Mouse (Mus musculus) frontal cortex, postnatal 25 days (tissue): ENCODE results near the gene Dcaf12.

Source experiments
- DNase-seq, 2 experiments: peaks; one replicate each; pipeline ENCODE4 v3.0.0; 2022; ENCODE audit warnings: low spot score in 2 of 2

The Dcaf12 gene

GRCm38 (mm10) chr4:41314141-41315129 lies at the start of gene Dcaf12:
Gene Dcaf12, minus strand, starts transcription at chr4:41314889.
- peak; percentile 83 to 90 for DNase-seq

- no peak for DNase-seq
Observed at GRCm38 (mm10) chr4:41361059-41361458, 46.4 kb upstream of the Dcaf12 start.

DNA sequence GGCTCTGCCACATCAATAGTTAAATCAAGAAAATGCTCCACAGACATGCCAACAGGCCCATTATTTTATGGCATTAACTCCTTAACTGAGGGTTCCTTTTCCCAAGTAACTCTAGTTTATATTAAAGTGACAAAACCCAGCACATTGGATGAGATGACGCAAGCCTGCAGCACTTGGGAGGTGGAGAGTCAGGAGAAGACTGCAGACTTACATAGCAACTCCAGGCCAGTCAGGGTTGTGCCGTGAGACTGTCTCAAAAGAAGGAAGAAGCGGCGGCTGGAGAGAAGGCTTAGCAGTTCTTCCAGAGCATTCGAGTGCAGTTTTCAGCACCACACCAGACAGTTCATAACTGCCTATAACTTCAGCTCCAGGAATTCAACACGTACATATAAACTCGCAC lies 44.7 kb upstream of the Dcaf12 start:
- no peak for DNase-seq

- no peak for DNase-seq
Observed at GRCm38 (mm10) chr4:41358669-41359068, 44.0 kb upstream of the Dcaf12 start.

GRCm38 (mm10) chr4:41357154-41357553 lies 42.5 kb upstream of the Dcaf12 start:
- DNase-seq, result no peak

GRCm38 (mm10) chr4:41353265-41353664 lies 38.6 kb upstream of the Dcaf12 start:
- DNase-seq, result no peak

DNA sequence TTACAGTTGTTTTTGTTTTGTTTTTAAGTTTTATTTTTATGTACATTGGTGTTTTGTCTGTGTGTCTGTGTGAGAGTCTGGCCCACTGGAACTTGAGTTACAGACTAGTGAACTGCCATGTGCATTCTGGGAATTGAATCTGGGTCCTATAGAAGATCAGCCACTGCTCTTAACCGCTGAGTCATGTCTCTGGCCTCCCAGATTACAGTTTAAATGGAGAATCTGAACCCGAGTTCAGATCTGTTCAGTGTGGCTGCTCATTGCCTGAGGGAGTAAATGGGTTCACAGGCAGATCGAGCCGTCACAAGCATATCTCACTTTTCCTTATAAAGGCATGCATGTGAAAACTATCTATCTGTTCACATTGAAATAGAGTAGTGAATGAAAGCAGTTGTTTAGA lies 38.1 kb upstream of the Dcaf12 start:
- DNase-seq, result no peak

DNA sequence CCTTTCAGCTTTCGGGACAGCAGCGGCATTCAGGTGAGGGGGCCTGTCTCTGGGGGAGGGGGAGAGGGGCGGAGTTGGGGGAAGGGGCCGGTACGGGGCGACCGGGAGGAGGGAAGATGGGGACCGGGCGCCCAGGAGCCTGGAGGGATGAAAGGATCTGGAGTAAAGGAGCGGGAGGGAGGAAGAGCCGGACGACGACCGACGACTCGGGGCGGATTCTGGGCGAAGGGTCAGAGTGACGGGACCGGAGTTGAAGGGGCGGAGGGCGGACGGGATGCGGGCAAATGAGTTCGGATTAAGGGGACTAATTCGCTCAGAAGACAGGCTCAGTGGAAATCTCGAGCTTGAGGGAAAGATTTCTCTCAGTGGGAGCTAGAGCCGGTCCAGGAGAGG lies 34.5 kb upstream of the Dcaf12 start:
- no peak for DNase-seq

DNA sequence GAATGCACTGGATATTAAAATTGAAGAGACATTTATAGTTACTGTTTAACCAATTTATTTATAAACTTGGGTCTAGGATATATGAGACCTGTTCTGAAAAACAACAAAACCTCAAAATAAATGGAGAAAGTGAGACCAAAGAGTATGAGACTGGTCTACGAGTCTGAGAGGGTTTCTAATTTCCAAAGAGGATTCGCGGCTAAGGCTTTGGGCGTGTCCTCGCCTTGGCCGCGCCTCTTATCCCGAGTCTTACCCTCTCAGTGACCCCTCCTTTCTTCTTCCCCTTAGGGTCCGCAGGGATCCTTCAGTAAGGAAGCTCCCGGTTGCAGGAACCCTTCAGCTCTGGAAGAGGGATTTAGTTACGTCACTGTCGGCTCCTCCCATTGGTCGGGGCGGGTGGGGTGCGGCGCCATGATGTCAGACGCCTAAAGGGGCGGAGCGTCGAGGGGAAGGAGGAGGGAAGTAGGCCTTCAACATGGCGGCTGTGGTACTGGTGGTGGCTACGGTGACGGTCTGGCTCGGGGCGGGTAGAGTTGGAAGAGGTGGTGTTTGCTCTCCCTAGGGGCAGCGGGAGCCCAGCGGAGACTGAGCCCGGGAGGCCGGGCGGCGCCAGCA lies 34.0 kb upstream of the Dcaf12 start, which contains the start of gene Ubap1:
Gene Ubap1 (plus strand): TSS at position 413 of the 615 bp plus-strand sequence.
- DNase-seq, result peak; percentile 71 to 83

GRCm38 (mm10) chr4:41347839-41348238 lies 33.1 kb upstream of the Dcaf12 start:
- no peak for DNase-seq

GRCm38 (mm10) chr4:41346011-41346410 lies 31.3 kb upstream of the Dcaf12 start:
- no peak for DNase-seq

DNA sequence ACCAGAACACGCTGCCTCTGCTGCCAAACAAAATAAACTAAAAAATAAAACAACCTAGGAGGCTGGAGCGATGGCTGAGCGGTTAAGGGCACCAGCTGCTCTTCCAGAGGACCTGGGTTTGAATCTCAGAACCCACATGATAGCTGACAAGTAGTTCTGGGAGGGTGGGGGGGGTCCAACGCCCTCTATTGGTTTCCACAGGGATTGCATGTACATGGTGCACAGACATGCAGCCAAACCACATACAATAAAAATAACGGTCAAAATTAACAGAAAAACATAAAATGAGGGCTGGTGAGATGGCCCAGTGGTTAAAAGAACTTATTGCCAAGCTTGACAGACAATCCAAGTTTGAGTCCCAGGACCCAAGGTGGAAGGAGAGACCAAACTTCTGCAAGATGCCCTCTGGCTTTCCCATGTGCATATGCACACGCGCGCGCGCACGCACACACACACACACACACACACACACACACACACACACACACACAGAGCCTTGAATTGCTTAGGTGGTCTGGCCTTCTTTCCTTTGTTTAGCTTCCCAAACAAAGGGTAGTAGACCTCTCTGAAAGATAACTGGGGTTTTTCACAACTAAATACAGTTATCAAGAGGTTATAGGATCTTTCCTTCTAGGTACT lies 26.3 kb upstream of the Dcaf12 start:
- DNase-seq, result no peak

DNA sequence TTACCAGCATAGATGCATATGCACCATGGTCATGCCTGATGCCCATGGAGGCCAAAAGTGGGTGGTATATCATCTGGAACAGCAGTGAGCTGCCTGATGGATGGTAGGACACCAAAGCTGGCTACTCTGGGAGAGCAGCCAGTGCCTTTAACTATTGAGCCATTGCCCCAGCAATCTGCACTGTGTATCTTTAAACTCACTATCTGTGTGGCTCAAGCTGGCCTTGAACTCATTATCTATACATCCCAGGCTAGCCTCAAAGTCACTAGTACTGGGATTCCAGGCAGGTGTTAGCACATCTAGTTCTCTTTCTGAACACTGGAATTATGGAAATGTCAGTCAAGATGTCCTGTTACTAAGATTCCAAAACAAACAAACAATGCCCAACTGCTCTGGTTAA lies 21.9 kb upstream of the Dcaf12 start:
- DNase-seq, result no peak

- no peak for DNase-seq
Observed at GRCm38 (mm10) chr4:41331698-41332421, 17.2 kb upstream of the Dcaf12 start.

- no peak for DNase-seq
Observed at GRCm38 (mm10) chr4:41331085-41331484, 16.4 kb upstream of the Dcaf12 start.

GRCm38 (mm10) chr4:41329481-41329880 lies 14.8 kb upstream of the Dcaf12 start:
- no peak for DNase-seq

DNA sequence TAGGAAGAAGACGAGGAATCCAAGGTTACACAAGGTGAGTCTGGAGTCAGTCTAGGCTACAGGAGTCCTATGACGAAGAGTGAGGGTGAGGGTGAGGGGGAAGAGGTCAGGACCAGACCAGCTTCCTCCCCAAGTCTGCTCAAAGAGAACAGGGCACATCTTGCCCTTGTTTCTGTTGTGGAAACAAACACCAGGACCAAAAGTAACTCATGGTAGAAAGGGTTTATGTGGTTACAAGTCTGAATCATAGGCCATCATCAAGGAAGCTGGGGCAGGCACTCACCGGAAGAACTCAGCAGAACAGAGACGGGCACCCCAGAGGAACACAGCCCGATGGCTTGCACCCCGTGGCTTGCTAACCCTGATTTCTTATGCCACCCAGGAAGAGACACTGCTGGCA lies 12.2 kb upstream of the Dcaf12 start:
- DNase-seq, result no peak

DNA sequence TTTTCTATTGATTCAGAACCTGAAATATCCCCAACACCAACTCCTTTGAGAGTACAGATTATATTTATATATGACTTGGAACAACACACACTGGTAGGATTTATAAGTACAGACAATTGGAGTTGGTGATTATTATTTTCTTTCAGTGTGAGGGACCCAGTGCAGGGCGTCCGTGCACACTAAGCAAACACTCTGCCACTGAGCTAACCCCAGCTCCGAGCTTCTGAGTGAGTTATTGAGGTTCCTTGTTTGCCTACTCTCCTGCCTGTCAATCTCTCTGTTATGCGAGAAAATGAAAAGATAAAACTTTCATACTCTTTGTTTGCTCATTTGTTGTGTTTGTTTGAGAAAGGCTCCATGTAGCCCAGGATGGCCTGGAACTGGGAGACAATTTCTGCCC lies 6.3 kb upstream of the Dcaf12 start:
- no peak for DNase-seq

DNA sequence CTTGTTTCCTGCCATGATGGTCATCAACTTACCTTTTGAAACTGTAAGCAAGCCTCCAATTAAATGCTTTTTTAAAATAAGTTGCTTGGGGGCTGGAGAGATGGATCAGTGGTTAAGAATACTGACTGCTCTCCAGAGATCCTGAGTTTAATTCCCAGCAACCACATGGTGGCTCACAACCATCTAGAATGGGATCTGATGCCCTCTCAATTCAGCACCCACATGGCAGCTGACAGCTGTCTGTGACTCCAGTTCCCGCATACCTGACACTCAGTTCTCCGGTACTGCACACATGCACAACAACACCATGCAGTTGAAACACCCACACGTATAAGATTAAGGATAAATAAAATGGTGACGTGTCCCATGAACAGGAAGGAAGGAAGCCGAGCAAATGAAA lies 3.6 kb upstream of the Dcaf12 start:
- DNase-seq, result no peak

GRCm38 (mm10) chr4:41315173-41315572 lies 484 bp upstream of the Dcaf12 start:
- DNase-seq, result peak in 1 of 2 experiments; percentile 15

- DNase-seq, result no peak
Observed at GRCm38 (mm10) chr4:41313722-41314121, 967 bp downstream of the Dcaf12 start.
